Mouse (Mus musculus): ENCODE results near the gene Snrnp70.
"Not testable (repeated sequence)": the region's sequence is repeated elsewhere in the genome, so short reads cannot be mapped to it uniquely, and the experiment has no call there.

The Snrnp70 gene

GRCm38 (mm10) chr7:45409497-45410163 is 14.1 kb upstream of the Snrnp70 start:
- no peak for DNase-seq (ENCODE audit: low read depth, low spot score)

DNA sequence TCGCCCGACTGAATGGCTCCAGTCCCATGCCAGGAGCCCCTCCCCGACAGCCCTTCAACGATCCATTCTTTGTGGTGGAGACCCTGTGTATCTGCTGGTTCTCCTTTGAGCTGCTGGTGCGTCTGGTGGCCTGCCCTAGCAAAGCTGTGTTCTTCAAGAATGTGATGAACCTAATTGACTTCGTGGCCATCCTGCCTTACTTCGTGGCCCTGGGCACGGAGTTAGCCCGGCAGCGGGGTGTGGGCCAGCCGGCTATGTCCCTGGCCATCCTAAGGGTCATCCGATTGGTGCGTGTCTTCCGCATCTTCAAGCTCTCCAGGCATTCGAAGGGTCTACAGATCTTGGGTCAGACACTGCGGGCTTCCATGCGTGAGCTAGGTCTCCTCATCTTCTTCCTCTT is 13.4 kb upstream of the Snrnp70 start:
- DNase-seq (ENCODE audit: low read depth, low spot score): no peak

- no peak for DNase-seq (ENCODE audit: low read depth, low spot score)
Measured at GRCm38 (mm10) chr7:45408351-45408750, 12.8 kb upstream of the Snrnp70 start.

DNA sequence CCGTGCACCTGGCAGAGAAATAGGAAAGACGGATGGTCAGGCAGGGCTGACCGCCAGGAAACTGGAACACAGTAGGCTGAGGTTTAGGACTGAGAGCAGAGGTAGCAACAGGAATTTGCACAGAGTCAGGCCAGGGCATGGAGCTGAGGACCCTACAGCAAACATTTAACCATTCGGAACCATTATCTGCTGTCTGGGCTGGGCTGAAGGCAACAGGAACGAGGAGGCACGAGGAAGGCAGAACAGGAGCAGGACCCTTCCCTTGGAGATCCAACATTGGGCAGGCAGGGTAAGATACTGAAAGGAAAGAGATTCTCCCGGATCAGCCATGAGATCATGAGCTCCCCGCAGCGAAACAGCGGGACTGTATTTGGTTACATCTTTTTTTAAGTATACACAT is 12.3 kb upstream of the Snrnp70 start:
- DNase-seq (ENCODE audit: low read depth, low spot score): no peak

- peak; percentile 37 for DNase-seq (ENCODE audit: low read depth, low spot score)
Measured at GRCm38 (mm10) chr7:45406157-45407156, 10.9 kb upstream of the Snrnp70 start.

- DNase-seq (ENCODE audit: low read depth, low spot score): peak; percentile 76
Measured at GRCm38 (mm10) chr7:45405091-45406075, 9.8 kb upstream of the Snrnp70 start, which contains the start of gene Kcna7. Kcna7 (plus strand) TSS chr7:45405653.

DNA sequence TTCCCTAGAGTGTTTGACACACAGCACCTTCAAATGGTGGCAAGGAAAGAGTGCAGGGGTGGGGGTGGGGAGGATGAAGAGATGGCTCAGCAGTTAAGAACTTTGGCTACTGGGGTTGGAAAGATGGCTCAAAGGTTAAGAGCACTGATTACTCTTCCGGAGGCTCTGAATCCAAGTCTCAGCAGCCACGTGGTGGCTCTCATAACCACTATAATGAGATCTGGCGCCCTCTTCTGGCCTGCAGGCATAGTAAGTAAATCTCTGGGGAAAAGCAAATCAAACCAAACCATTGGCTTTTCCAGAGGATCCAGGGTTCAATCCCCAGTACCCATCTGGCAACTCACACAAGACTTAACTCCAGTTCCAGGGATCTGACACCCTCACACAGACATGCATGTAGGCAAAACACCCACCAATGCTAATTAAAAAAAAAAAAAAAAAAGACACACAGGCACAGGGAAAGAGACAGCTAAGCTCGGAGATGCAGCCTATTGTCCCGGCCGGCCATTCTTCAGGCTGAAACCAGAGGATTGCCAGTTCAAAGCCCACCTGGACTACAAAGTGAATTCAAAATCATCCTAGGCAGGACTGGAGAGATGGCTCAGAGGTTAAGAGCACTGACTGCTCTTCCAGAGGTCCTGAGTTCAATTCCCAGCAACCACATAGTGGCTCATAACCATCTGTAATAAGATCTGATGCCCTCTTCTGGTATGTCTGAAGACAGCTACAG is 8.2 kb upstream of the Snrnp70 start:
- peak; percentile 89 for DNase-seq (ENCODE audit: low read depth, low spot score)

GRCm38 (mm10) chr7:45401521-45402085 is 6.1 kb upstream of the Snrnp70 start:
- peak; percentile 73 for DNase-seq (ENCODE audit: low read depth, low spot score)

- DNase-seq (ENCODE audit: low read depth, low spot score): no peak
Measured at GRCm38 (mm10) chr7:45396787-45397186, 1.2 kb upstream of the Snrnp70 start.

GRCm38 (mm10) chr7:45396337-45396775 is 814 bp upstream of the Snrnp70 start:
- DNase-seq (ENCODE audit: low read depth, low spot score): not testable (repeated sequence)

DNA sequence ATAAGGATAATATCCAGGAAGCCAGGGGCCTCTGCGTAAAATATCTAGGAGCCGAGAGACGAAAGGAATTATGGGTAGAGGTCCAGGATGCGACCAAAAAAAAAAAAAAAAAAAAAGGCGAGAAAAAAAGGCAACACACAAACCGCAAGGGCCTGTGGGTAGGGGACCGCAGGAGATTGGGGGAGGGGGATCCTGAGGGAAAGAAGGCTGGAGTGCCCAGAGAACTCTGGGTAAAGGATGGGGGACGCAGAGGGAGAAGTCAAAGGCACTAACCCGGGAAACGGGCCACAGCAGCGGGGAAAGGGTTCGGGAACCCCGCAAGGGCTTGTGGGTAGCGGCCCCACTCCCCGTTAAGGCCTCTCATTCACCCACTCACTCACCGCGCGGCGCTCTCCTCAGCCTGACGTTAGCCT is 407 bp downstream of the Snrnp70 start:
- DNase-seq (ENCODE audit: low read depth, low spot score): peak; percentile 94

DNA sequence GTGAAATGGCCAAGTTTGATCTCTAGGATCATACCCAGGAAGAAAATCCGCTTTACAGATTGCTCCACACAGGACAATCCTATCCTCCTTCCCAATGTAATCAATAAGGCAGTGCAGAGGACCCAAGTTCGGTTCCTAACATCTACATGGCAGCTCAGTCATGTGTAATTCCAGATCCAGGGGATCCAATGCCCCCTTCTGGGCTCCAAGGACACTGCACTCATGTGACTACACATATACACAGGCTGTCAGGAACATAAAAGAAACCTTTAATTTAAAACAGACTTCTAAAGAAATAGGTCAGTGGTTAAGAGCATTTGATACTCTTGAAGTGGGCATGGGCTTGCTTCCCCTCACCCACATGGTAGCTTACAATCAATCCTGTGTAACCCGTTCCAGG is 9.5 kb downstream of the Snrnp70 start:
- DNase-seq (ENCODE audit: low read depth, low spot score): peak; percentile 66

DNA sequence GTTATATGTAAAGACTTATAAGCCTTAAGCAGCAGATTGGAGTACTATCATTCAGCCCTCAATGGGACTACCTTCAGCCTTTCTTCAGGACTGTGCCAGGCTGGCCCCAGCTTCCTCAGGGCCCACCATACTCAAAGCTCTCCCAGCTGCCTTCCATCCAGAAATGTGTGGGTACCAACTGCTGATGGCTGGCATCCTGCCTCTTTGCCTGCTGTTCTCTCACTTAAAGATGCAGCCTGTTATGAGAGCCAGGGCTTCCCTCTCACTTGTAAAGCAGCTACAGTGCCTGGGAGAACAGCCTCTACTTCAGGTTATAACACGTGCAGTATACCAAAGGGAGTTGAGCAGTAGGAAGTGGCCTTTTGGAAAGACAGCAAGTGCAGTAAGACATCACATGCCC is 19.5 kb downstream of the Snrnp70 start:
- DNase-seq (ENCODE audit: low read depth, low spot score): no peak

DNA sequence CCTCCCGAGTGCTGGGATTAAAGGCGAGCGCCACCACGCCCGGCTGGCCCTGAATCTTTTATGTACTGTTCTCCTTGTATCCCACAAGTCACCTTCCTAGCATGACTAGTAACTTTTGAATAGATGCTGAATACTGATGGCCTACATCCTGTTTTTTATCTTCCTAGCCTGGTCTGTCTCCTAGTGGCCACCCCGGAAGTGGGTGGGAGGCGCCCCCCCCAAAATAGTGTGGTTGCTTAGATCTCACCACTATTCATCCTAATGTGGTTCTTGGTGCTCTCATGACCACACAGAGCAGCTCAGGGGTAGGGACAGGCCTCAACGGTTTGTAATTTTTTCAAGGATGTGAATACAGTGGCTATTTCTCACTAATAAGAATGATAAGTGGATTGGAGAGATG is 20.9 kb downstream of the Snrnp70 start:
- DNase-seq (ENCODE audit: low read depth, low spot score): peak; percentile 33

DNA sequence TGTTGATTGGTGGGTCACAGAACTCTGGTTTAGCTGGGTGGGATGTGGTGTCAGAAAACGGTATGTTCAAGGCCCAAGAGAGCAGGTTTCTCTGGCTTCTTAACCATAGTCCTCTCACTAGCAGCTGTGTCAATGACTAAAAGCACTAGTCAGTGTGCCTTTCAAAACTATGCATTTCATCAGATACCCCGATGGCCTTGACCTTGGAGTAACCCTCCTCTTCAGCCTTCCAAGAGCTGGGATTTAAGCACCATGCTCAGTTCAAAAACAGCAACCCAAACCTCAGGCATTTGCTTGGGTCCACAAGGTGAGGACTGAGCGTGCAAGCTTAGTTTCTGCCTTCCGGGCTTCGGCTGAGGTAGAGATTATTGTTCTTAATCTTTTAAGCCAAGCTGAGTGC is 23.2 kb downstream of the Snrnp70 start:
- DNase-seq (ENCODE audit: low read depth, low spot score): peak; percentile 54

GRCm38 (mm10) chr7:45370475-45371311 is 24.8 kb downstream of the Snrnp70 start, which contains the start of gene Lin7b:
Lin7b (minus strand) TSS chr7:45370583.
- DNase-seq (ENCODE audit: low read depth, low spot score): peak; percentile 96

DNA sequence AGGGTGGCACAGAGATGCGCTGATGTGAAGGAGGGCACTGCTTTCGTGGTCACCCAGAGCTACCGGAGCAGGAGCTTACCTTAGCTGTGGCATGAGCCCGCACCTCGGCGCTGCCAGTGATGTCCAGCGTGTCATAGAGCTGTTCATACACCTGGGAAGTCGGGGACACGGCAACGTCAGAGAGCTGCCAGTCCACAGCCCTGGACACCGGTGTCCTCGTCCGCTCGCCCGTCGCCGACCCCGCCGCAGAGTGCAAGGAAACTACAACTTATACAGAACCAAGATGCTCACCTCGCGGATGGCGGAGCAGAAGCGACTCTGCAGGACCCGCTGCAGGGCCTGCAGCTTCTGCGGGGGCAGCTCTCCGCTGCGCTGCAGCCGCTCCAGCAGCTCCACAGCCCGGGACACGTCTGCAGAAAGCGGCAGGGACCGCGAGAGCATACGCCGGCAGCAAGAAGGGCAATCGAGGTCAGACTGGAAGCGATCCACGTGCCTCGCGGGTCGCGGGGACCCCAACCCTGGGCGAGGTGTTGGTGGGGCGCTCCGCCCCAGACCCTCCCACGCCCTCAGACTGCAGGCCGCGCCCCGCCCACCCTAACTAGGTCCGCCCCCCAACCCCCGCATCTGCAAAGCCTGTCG is 25.6 kb downstream of the Snrnp70 start:
- DNase-seq (ENCODE audit: low read depth, low spot score): no peak

DNA sequence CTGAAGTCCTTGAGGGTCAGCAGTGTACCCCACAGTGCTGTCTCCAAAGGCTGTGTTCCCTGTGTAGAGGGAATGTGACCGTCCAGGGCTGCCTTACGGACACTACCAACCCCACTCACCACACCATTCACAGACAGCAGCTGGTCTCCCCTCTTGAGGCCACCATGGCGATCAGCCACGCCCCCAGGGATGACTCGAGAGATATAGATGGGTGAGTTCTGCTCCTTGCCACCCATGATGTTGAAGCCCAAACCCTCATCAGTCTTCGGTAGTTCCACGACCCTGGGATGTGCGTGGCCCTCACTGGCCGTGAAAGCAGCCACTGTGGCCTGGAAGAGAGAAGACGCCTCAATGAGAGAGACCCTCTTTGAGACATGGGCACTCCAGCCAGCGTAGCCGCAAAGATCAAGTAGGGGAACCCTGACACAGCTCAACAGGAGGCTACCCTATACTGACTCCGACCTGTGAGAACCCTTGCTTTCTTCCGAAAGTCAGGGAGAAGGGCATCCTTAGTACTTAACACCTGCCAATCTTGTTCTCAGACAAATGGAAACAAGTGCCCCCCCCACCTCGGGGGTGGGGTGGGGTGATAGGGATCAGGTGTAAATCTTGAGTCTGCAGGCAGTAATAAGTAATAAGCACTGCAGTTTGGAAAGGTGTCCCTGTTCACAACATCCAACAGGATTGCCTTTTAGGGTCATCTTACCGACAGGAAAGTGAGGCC is 26.4 kb downstream of the Snrnp70 start:
- DNase-seq (ENCODE audit: low read depth, low spot score): no peak

Measured in R1 (cell line).